Mouse (Mus musculus): ENCODE data around the gene Rbms3. TPM values are rescaled to one million over a fixed set of nuclear protein-coding genes. Genes with fewer than 3 reads are reported as not detected.
A peak's percentile ranks its signal among the peaks of the same experiment; 100 is the strongest.

The Rbms3 gene
- total RNA-seq, 2 experiments from 2014 or later = 11.0 to 17.4 TPM

GRCm38 (mm10) chr9:116948211-116948610 is 681.5 kb downstream of the Rbms3 start:
- DNase-seq (ENCODE audit: low spot score in 2 of 2) = no peak
- intact Hi-C loops (cut with DNase I) = no loop called here

GRCm38 (mm10) chr9:116947369-116947768 is 682.3 kb downstream of the Rbms3 start:
- intact Hi-C loops (cut with DNase I) = no loop called here
- DNase-seq (ENCODE audit: low spot score in 2 of 2) = no peak

DNA sequence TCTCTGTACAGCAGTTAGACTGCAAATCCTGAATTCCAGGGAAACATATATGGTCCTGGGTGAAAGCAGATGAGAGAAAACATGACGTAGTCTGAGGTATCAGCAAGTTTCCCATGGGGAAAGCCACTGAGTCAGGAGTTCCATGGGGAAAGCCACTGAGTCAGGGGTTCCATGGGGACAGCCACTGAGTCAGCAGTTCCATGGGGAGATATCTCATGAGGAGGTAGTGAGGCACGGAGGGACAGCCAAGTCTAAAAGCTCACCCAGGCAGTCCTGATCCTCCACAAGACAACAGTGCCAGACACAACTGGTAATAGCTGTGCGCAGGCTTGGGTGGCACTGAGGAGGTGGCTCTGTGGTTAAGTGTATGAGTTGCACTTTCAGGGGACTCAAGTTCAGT is 682.9 kb downstream of the Rbms3 start:
- intact Hi-C loops (cut with DNase I) = no loop called here
- no peak for DNase-seq (ENCODE audit: low spot score in 2 of 2)

DNA sequence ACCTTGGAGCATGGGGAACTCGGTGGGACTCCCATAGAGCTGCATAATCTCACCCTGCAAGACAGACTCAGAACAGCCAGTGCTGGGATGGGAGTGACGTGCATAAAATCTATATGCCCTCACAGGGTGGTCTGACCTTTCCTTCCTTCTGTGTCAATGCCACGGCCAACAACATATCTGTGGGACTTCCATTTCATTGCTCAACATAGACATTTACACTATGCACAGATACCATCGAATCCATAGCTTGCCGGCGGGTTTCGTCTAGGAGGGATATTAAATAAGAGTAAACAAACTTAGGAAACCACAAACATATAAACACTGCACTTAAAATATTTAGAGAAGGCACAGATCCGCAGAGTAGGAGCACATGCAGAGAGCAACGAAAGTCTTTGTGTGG is 684.0 kb downstream of the Rbms3 start:
- no peak for DNase-seq (ENCODE audit: low spot score in 2 of 2)
- intact Hi-C loops (cut with DNase I) = no loop called here

GRCm38 (mm10) chr9:116943902-116944301 is 685.8 kb downstream of the Rbms3 start:
- no peak for DNase-seq (ENCODE audit: low spot score in 2 of 2)
- intact Hi-C loops (cut with DNase I) = no loop called here

DNA sequence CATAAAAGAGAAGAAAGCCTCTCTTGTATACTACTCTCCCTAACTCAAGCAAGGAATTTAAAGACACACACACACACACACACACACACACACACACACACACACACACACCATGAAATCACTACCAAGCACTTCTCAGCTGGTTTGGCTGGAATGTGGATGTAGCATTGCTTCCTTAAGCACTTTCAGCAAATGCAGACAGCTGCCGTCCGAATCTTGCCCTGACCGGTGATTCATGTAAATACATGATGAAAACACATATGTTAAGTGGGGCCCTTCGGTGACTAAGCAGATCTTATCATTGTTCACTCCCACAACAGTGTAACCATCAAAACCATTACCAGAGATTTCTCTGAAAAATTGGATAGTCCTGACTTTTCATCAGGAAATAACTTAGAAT is 688.6 kb downstream of the Rbms3 start:
- DNase-seq (ENCODE audit: low spot score in 2 of 2) = no peak
- intact Hi-C loops (cut with DNase I) = no loop called here

- DNase-seq (ENCODE audit: low spot score in 2 of 2) = no peak
- intact Hi-C loops (cut with DNase I) = no loop called here
Observed at GRCm38 (mm10) chr9:116940693-116941092, 689.0 kb downstream of the Rbms3 start.

GRCm38 (mm10) chr9:116928338-116928737 is 701.4 kb downstream of the Rbms3 start:
- intact Hi-C loops (cut with DNase I) = no loop called here
- DNase-seq (ENCODE audit: low spot score in 2 of 2) = no peak

DNA sequence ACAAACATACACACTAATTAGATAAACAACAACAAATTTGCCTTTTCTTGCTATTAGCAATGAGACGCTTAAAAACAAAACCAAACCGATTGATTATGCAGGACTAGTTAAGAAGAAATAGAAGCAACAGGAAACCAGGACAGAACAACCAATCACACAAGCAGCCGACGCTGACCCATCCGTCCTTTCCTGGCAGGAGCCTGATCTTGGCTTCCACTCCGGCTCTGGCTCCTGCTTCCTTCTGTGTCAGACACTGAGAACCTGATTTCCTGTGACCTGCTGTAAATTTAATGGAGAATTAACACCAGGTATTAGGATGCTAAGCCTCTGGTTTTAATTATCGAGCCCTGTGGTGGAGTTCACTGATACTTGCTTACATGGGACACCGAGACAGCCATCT is 706.6 kb downstream of the Rbms3 start:
- intact Hi-C loops (cut with DNase I) = no loop called here
- no peak for DNase-seq (ENCODE audit: low spot score in 2 of 2)

GRCm38 (mm10) chr9:116922561-116922960 is 707.2 kb downstream of the Rbms3 start:
- intact Hi-C loops (cut with DNase I) = no loop called here
- DNase-seq (ENCODE audit: low spot score in 2 of 2) = no peak

DNA sequence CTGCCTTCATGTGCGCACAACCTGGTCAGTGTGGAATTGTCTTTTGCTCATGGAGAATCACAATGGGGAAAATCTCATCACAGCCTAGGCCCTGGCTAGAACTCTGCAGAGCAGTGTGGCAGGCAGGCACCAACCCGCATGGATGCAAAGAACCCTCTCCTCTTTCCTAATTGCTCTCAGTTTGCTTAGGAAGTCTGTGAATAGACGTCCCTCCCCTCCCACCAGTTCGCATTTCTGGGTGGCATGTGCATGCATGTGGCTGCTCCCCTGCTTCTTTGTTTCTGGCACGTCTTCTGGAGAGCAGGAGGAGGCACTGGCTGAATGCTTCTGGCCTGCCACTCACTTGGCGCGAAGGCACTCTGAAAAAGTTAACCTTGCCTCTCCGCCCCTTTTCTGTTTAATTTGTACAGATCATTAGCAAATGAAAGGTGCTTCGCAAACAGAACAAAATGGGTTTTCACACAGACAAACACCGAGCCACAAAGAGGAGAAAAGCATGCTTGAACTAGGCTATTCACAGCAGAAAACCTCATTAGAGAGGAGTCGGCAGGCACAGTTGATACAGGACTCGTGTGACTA is 710.2 kb downstream of the Rbms3 start:
- intact Hi-C loops (cut with DNase I) = no loop called here

DNA sequence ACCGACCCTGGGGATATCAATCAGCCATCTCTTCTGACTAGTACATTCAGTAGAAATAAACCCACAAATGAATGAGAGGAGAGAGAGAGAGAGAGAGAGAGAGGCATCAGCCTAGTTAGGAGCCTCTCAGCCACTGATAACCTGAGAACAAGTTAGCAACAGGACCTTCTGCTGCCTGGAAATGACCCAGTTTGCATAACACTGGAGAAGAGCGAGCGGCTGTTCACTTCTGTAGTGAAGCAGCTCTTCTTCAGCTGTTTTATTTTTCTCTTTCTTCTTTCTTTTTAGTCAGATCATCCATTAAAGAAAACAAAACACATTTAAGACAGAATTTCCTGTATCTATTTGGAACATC is 717.2 kb downstream of the Rbms3 start:
- DNase-seq (ENCODE audit: low spot score in 2 of 2) = no peak
- intact Hi-C loops (cut with DNase I) = no loop called here

More for the DNA sequence above, 710.2 kb downstream of the Rbms3 start:
- DNase-seq (ENCODE audit: low spot score in 2 of 2) = peak in 1 of 2 experiments; percentile 1

GRCm38 (mm10) chr9:116911781-116912492 is 717.8 kb downstream of the Rbms3 start:
- intact Hi-C loops (cut with DNase I) = no loop called here
- DNase-seq (ENCODE audit: low spot score in 2 of 2) = no peak

DNA sequence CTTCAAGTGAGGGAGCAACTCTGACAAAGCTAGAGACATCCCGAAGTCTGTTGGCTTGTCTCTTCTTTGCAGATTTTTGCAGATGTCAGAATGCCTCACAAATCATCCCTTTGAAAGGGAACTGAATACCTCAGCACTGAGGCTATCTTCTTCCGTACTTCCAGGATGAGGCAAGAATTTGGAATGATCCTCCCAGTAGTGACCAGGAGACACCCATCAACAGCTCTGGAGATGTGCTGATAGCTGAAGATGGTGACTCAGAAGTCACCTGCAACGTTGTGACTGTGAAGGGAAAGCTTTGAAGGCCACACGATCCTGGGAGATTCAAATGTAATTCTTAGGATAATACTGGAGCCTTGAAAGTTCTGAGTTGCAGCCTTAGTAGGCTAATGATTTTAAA is 720.2 kb downstream of the Rbms3 start:
- no peak for DNase-seq (ENCODE audit: low spot score in 2 of 2)
- intact Hi-C loops (cut with DNase I) = no loop called here

DNA sequence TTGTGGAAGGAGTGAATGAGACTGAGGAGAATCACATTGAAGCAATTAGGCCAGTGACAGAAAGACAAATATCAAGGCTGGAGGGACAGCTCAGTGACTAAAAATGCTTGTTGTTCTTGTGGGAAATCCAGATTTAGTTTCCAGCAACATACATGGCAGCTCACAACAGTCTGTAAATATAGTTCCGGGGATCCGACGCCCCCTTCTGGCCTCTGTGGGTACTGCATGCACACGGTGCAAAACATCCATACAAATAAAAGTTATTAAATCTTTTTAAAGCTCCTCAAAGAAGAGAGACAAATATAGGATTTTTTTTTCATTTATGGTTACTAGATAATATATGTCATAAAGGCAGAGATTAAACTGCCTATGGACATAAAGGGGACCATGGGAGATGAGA is 722.8 kb downstream of the Rbms3 start:
- no peak for DNase-seq (ENCODE audit: low spot score in 2 of 2)
- intact Hi-C loops (cut with DNase I) = no loop called here

DNA sequence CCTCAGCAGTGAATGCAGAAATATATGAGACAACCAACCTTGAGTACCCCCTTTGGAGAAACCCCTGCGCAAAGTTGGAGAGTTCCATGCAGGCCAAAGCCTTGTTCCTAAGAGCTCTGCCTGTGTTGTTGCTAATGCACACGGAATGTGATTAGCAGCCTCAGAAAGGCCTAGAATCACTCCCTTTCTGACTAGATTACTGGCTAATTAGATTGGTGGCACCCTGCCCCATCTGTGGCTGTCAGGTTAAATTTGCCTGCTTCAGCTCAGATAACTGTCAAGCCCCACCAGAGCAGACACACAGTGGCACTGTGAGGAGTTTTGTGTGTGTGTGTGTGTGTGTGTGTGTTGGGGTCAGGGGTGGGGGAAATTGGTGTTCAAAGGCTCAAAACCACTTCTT is 724.1 kb downstream of the Rbms3 start:
- intact Hi-C loops (cut with DNase I) = no loop called here

DNA sequence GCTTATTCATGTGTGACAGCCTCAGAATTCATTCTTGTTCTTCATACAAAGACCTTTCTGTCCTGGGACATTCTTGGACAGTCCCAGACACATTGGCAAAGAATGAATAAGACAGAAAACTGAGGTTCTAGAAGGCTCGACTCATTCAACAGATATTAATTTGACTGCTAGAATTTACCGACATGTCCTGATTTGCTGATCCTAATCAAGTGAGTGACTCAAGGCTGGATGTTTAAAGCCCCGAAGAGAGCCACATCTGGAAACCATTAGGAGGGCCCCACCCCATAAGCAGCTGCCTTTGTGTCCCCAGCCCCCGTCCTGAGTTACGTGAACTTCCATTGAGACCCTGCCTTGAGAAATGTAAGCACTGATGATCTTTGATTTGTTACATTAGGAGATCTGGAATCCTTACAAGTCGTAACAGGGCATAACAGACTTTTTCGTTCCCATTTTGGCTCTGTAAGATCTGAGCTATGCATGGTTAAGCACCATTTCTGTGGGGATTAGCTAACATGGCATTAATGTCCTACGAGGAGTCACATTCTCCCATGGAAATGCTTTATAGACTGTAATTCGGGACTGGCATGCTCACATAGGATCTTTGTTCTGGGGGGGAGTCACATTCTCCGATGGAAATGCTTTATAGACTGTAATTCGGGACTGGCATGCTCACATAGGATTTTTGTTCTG is 726.3 kb downstream of the Rbms3 start:
- DNase-seq (ENCODE audit: low spot score in 2 of 2) = no peak
- intact Hi-C loops (cut with DNase I) = no loop called here

More for the DNA sequence above, 724.1 kb downstream of the Rbms3 start:
- DNase-seq (ENCODE audit: low spot score in 2 of 2) = no peak

- intact Hi-C loops (cut with DNase I) = no loop called here
- no peak for DNase-seq (ENCODE audit: low spot score in 2 of 2)
Observed at GRCm38 (mm10) chr9:116899403-116899802, 730.3 kb downstream of the Rbms3 start.

DNA sequence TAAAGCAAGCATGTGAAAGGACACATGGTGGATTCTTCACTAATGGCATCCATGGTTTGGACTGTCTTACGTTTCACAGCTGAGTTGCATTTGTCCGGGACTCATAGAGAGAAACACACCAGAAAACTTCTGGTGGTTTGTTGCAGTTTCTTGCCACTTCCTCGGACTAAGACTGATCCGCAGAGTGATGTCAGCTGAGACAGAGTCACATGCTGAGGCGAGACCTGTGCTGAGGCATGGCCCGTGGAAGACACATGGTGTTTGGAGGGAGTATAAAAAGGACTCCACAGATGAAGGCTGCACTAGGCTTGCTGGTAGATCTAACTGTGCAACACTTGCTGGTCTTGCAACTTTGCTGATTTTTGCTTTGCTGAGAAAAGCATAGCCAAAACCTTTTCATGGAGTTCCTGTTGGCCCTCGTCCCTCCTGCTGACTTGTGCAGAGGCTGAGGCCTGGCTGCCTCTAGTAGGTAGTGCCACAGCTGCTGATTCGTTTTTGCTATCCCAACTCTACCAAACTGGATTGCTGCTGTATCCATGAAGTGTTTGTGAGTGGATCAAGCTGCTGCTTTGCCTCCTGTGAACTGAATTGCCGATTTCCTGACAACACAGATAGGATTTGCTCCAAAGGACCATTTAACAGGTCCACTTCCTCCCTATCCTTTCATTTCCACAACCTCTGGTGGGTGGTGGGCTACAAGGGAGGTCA is 742.6 kb downstream of the Rbms3 start:
- DNase-seq (ENCODE audit: low spot score in 2 of 2) = no peak
- intact Hi-C loops (cut with DNase I) = no loop called here

GRCm38 (mm10) chr9:116885617-116886016 is 744.1 kb downstream of the Rbms3 start:
- intact Hi-C loops (cut with DNase I) = no loop called here
- DNase-seq (ENCODE audit: low spot score in 2 of 2) = no peak

GRCm38 (mm10) chr9:116880503-116880902 is 749.2 kb downstream of the Rbms3 start:
- DNase-seq (ENCODE audit: low spot score in 2 of 2) = no peak
- intact Hi-C loops (cut with DNase I) = no loop called here

All from left cerebral cortex, postnatal 25 days (tissue).